Mouse (Mus musculus) midbrain, postnatal 0 days (tissue): ENCODE data around the gene a. TPM values are rescaled to one million over a fixed set of nuclear protein-coding genes. Genes with fewer than 3 reads are reported as not detected.
"Not testable (repeated sequence)": the region's sequence is repeated elsewhere in the genome, so short reads cannot be mapped to it uniquely, and the experiment has no call there.

Source experiments
- ATAC-seq: fragments of 200-750 bp; cut with Nextera tagmentation; 2 replicates; pipeline ENCODE4 v1.8.0; 2017; ENCODE audit warnings: moderate number of reproducible peaks, mild to moderate bottlenecking, moderate TSS enrichment, moderate library complexity; ENCODE audit not compliant: low FRiP score
- DNase-seq: peaks from one replicate; pipeline ENCODE4 v3.0.0-alpha.2; 2015; ENCODE audit warnings: low spot score
- H3K27ac ChIP-seq: fragments of 300-500 bp; sonication (generic); 2 replicates; pipeline ENCODE4 v1.5.1; 2014; ENCODE audit warnings: low read depth, mild to moderate bottlenecking, low read length, mixed read lengths
- H3K27me3 ChIP-seq: fragments of 300-500 bp; sonication (generic); 2 replicates; pipeline ENCODE4 v1.6.1; 2014; ENCODE audit warnings: low read length, control low read depth, mixed read lengths; ENCODE audit not compliant: insufficient read depth
- H3K36me3 ChIP-seq: fragments of 300-500 bp; sonication (generic); 2 replicates; pipeline ENCODE4 v1.6.1; 2014; ENCODE audit warnings: low read length, control low read depth, mixed read lengths; ENCODE audit not compliant: insufficient read depth
- H3K4me1 ChIP-seq: fragments of 300-500 bp; sonication (generic); 2 replicates; pipeline ENCODE4 v1.6.1; 2014; ENCODE audit warnings: mild to moderate bottlenecking, control low read depth, antibody characterized with exemption, low read length, mixed read lengths; ENCODE audit not compliant: insufficient read depth
- H3K4me2 ChIP-seq: fragments of 300-500 bp; sonication (generic); 2 replicates; pipeline ENCODE4 v1.6.1; 2014; ENCODE audit warnings: low read depth, mild to moderate bottlenecking, low read length, mixed read lengths; ENCODE audit not compliant: poor library complexity, severe bottlenecking
- H3K4me3 ChIP-seq: fragments of 300-500 bp; sonication (generic); 2 replicates; pipeline ENCODE4 v1.5.1; 2014; ENCODE audit warnings: low read depth, mild to moderate bottlenecking, low read length, moderate library complexity
- H3K9ac ChIP-seq: fragments of 300-500 bp; sonication (generic); replicated peaks from 2 replicates; pipeline ENCODE4 v1.6.1; 2014; ENCODE audit warnings: mild to moderate bottlenecking, low read length, moderate library complexity, mixed read lengths; ENCODE audit not compliant: poor library complexity, severe bottlenecking
- H3K9me3 ChIP-seq: fragments of 300-500 bp; sonication (generic); 2 replicates; pipeline ENCODE4 v1.6.1; 2016; ENCODE audit warnings: low read length, control low read depth
- CTCF ChIP-seq: IDR thresholded peaks from 2 replicates; pipeline ENCODE4 v1.5.1; 2016; ENCODE audit warnings: antibody characterized with exemption, mild to moderate bottlenecking
- WGBS: fragments of 180-500 bp; shearing (Covaris S2); extraction: QIAGEN DNeasy Blood & Tissue Kit; methylation state at CpG from one replicate; pipeline ENCODE4 v1.1.7; 2014; 5-methylcytosine and 5-hydroxymethylcytosine counted together
- polyA plus RNA-seq: library from polyadenylated mRNA; unstranded; fragments of >200 nt; fragmentation: Nextera tagmentation; extraction: Ambion mirVana; gene quantifications from 2 replicates; pipeline ENCODE4 v1.2.1, GENCODE M21; 2015
- total RNA-seq: library from RNA; depleted of rRNA; stranded (reverse); fragments of >200 nt; gene quantifications from 2 replicates; pipeline ENCODE4 v1.2.3, GENCODE M21; 2014

a gene
- total and polyA plus RNA-seq, 2 experiments from 2014 or later: 1.1 TPM; not detected in 1

GRCm38 (mm10) chr2:154992083-154992482 is 200.9 kb downstream of the a start:
- no peak overlapping the region for H3K4me3 ChIP-seq
- no peak overlapping the region for H3K27ac ChIP-seq
- no peaks in the 10 kb centered on the region for H3K36me3 ChIP-seq
- DNase-seq (no peak), ATAC-seq (no peak)
- no peaks in the 10 kb centered on the region for H3K4me1 ChIP-seq
- no peak for TF ChIP-seq CTCF
- H3K9me3 ChIP-seq: no peaks in the 10 kb centered on the region
- no peaks in the 10 kb centered on the region for H3K27me3 ChIP-seq
- 83% methylated on average over 5 of the region's 5 CpGs for WGBS
- no peak overlapping the region for H3K4me2 ChIP-seq
- H3K9ac ChIP-seq: no peak overlapping the region

GRCm38 (mm10) chr2:155005491-155005890 is 214.3 kb downstream of the a start:
- Histone ChIP-seq H3K4me2 (no peak overlapping the region), H3K9me3 (0 out of 2 replicates have a peak, but pooled peaks cover 5% of the 10 kb centered on the region), H3K9ac (no peak overlapping the region), H3K4me1 (no peaks in the 10 kb centered on the region), H3K36me3 (no peaks in the 10 kb centered on the region), H3K4me3 (no peak overlapping the region), H3K27ac (no peak overlapping the region), H3K27me3 (no peaks in the 10 kb centered on the region)
- DNase-seq (no peak), ATAC-seq (no peak)
- WGBS: 91% methylated on average over 11 of the region's 11 CpGs
- no peak for TF ChIP-seq CTCF

GRCm38 (mm10) chr2:155011086-155011656 is 220.0 kb downstream of the a start:
- ATAC-seq: no peak
- H3K4me1 ChIP-seq: no peaks in the 10 kb centered on the region
- TF ChIP-seq CTCF: no peak
- 57% methylated on average over 3 of the region's 3 CpGs for WGBS
- 0 out of 2 replicates have a peak, but pooled peaks cover 5% of the 10 kb centered on the region for H3K9me3 ChIP-seq
- no peak overlapping the region for H3K27ac ChIP-seq
- DNase-seq: no peak
- no peak overlapping the region for H3K9ac ChIP-seq
- H3K4me3 ChIP-seq: no peak overlapping the region
- H3K36me3 ChIP-seq: no peaks in the 10 kb centered on the region
- H3K4me2 ChIP-seq: no peak overlapping the region
- no peaks in the 10 kb centered on the region for H3K27me3 ChIP-seq

GRCm38 (mm10) chr2:155012991-155013390 is 221.8 kb downstream of the a start:
- no peaks in the 10 kb centered on the region for H3K27me3 ChIP-seq
- TF ChIP-seq CTCF: no peak
- 76% methylated on average over 6 of the region's 6 CpGs for WGBS
- H3K9ac ChIP-seq: no peak overlapping the region
- no peak overlapping the region for H3K27ac ChIP-seq
- DNase-seq (no peak), ATAC-seq (no peak)
- no peaks in the 10 kb centered on the region for H3K36me3 ChIP-seq
- no peak overlapping the region for H3K4me2 ChIP-seq
- H3K9me3 ChIP-seq: no peaks in the 10 kb centered on the region
- no peak overlapping the region for H3K4me3 ChIP-seq
- H3K4me1 ChIP-seq: no peaks in the 10 kb centered on the region

GRCm38 (mm10) chr2:155016751-155017150 is 225.5 kb downstream of the a start:
- ATAC-seq, H3K9me3 ChIP-seq, H3K36me3 ChIP-seq, DNase-seq, H3K4me2 ChIP-seq, H3K27ac ChIP-seq, H3K27me3 ChIP-seq, H3K4me1 ChIP-seq, H3K9ac ChIP-seq, H3K4me3 ChIP-seq: not testable (repeated sequence)
- 25% methylated on average over 6 of the region's 9 CpGs for WGBS

GRCm38 (mm10) chr2:155018251-155018755 is 227.1 kb downstream of the a start, which contains the start of gene Gm14226:
Gm14226 (plus strand) TSS chr2:155018266.
- H3K9ac ChIP-seq: peak within 1 kb of the TSS; percentile 56; the same call in 1 of the 2 replicates
- H3K9me3 ChIP-seq, DNase-seq, H3K36me3 ChIP-seq, H3K4me1 ChIP-seq, ATAC-seq, H3K27me3 ChIP-seq: not testable (repeated sequence)
- peak within 1 kb of the TSS; percentile 48 for H3K4me3 ChIP-seq
- 1% methylated on average over 24 of the region's 26 CpGs for WGBS
- H3K27ac ChIP-seq: peak within 1 kb of the TSS; percentile 75
- peak within 1 kb of the TSS; percentile 94 for H3K4me2 ChIP-seq
